Mouse (Mus musculus) olfactory bulb, adult 2 months (tissue): ENCODE data around the gene Sept4.

ENCODE experiments used
- CTCF ChIP-seq: fragments of 200-500 bp; IDR thresholded peaks from 2 replicates; pipeline ENCODE4 v1.5.1; 2012; ENCODE audit warnings: low read depth, mild to moderate bottlenecking, low read length, moderate library complexity; ENCODE audit not compliant: insufficient read depth
- POLR2A ChIP-seq: fragments of 200-500 bp; IDR thresholded peaks from 2 replicates; pipeline ENCODE4 v1.6.1; 2012; ENCODE audit warnings: mild to moderate bottlenecking, low read depth, low read length, moderate library complexity; ENCODE audit not compliant: insufficient read depth

DNA sequence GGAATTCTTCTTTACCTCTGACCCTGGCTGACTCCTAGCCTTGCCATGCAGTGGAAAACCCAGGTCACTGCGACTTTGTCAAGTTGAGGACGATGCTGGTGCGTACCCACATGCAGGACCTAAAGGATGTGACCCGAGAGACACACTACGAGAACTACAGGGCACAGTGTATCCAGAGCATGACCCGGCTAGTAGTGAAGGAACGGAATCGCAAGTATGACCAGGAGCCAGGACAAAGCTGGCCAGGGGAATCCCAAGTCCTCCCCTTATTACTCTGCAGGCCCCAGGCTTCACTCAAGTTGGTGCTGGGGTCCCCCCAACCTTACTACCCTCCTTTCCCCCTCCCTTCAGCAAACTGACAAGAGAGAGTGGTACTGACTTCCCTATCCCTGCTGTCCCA, 20.9 kb downstream of the Sept4 start:
- TF ChIP-seq POLR2A = no peak
- TF ChIP-seq CTCF = no peak
